13 mouse cellular contexts compared by ENCODE assay signal in the genomic region with DNA sequence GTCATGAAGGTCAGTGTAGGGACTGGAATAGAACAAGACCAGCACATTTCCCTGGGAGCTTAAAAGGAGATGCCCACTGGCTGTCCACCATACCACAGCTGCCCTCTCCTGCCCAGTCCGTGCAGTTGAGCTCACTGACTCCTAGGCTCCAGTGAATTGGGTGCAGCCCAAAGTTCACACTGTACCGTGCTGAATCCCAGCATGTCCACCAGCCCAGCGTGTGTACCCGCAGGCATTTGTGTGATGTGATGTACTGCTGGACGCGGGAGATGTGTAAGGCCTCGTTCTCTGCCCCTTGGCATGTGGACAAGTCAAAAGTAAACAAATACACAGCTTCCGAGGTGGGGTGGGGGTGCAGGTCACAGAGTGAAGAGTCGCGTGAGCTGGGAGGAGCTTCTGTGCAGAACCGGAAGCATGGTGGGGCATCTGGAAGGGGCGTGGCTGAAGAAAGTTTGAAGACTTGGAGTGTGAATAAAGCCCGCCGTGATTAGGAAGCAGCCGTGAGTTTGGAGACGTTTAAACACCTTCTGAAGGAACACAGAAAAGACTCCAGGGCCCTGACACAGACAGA.
A peak's percentile ranks its signal among the peaks of the same experiment; 100 is the strongest.
DNase-seq lines count a peak whose midpoint lies in the region; ATAC-seq and TF ChIP-seq lines count a peak whose summit lies in the region.
"Had no signal": no experiment of that assay in that cellular context is flagged by ENCODE, and none has a peak within 500 bp of the region (broad histone marks: within the 10 kb centered on the region; RNA-seq: fewer than 3 reads in every experiment).

No protein-coding gene starts in this region.

- no peaks in the 10 kb centered on the region for H3K36me3 ChIP-seq in midbrain, embryonic 11.5 days (ENCODE audit: control insufficient read depth, insufficient read depth, low read length)
- H3K36me3 ChIP-seq in midbrain, embryonic 16.5 days (ENCODE audit: control insufficient read depth, insufficient read depth, low read length): no peaks in the 10 kb centered on the region
- H3K36me3 ChIP-seq in lung, embryonic 14.5 days (ENCODE audit: insufficient read depth): no peaks in the 10 kb centered on the region

- no peaks in the 10 kb centered on the region for H3K27me3 ChIP-seq in midbrain, embryonic 11.5 days (ENCODE audit: control insufficient read depth, insufficient read depth, low read length)
- H3K27me3 ChIP-seq in midbrain, embryonic 16.5 days (ENCODE audit: control insufficient read depth, insufficient read depth, low read depth, low read length): no peaks in the 10 kb centered on the region
- no peaks in the 10 kb centered on the region for H3K27me3 ChIP-seq in lung, embryonic 14.5 days (ENCODE audit: insufficient read depth, low read length)

- no peak overlapping the region for H3K4me2 ChIP-seq in midbrain, embryonic 11.5 days
- H3K4me2 ChIP-seq in midbrain, embryonic 16.5 days (ENCODE audit: low read length): no peak overlapping the region
- peak overlapping the region; percentile 25; the same call in 1 of the 2 replicates for H3K4me2 ChIP-seq in lung, embryonic 14.5 days

- no peak for TF ChIP-seq CTCF in lung, embryonic 14.5 days (IDR thresholded peaks at IDR 0.05; ENCODE audit: low read depth)

- H3K9ac ChIP-seq in midbrain, embryonic 11.5 days (ENCODE audit: low read length): no peak overlapping the region
- H3K9ac ChIP-seq in midbrain, embryonic 16.5 days (ENCODE audit: low read depth, low read length): no peak overlapping the region
- H3K9ac ChIP-seq in lung, embryonic 14.5 days: no peak overlapping the region

- 82% methylated on average over 16 of the region's 16 CpGs for WGBS in midbrain, embryonic 11.5 days
- 77% methylated on average over 16 of the region's 16 CpGs for WGBS in midbrain, embryonic 16.5 days
- WGBS in lung, embryonic 14.5 days: 43% methylated on average over 16 of the region's 16 CpGs

- no peak for ATAC-seq in midbrain, embryonic 11.5 days (ENCODE audit: low FRiP score)
- ATAC-seq in midbrain, embryonic 16.5 days: no peak
- ATAC-seq in lung, embryonic 14.5 days (ENCODE audit: insufficient read depth): peak; percentile 31; the same call in 1 of the 2 replicates

- peak; percentile 93 for DNase-seq in heart, adult 11 months
- DNase-seq in heart, adult 8-10 months (ENCODE audit: low spot score): no peak
- peak; percentile 69 for DNase-seq in midbrain, embryonic 11.5 days (ENCODE audit: low spot score, missing footprints)
- peak; percentile 26 for DNase-seq in lung, embryonic 14.5 days
- DNase-seq in testis, postnatal 14 days (ENCODE audit: low spot score): peak; percentile 19
- DNase-seq in spleen, postnatal 14 days (ENCODE audit: low spot score in 2 of 2): no peak
- DNase-seq: cerebellum, adult 11-12 months; embryo, embryonic 11 days; heart, postnatal 4 days; kidney, adult 2 months; thymus, postnatal 14 days had no signal

- H3K9me3 ChIP-seq in midbrain, embryonic 11.5 days (ENCODE audit: control insufficient read depth, low read length): no peaks in the 10 kb centered on the region
- H3K9me3 ChIP-seq in midbrain, embryonic 16.5 days (replicated peaks; ENCODE audit: control insufficient read depth, low read length, poor library complexity, severe bottlenecking): no peaks in the 10 kb centered on the region
- H3K9me3 ChIP-seq in lung, embryonic 14.5 days (ENCODE audit: low read depth, low read length): no peaks in the 10 kb centered on the region

- peaks cover 3% of the 10 kb centered on the region; the same call in 1 of the 2 replicates for H3K4me1 ChIP-seq in midbrain, embryonic 11.5 days (ENCODE audit: control insufficient read depth, insufficient read depth, low read length)
- peaks cover 4% of the 10 kb centered on the region; the same call in 1 of the 2 replicates for H3K4me1 ChIP-seq in midbrain, embryonic 16.5 days (ENCODE audit: control insufficient read depth, insufficient read depth, low read length)
- no peaks in the 10 kb centered on the region for H3K4me1 ChIP-seq in lung, embryonic 14.5 days (ENCODE audit: insufficient read depth)

- H3K4me3 ChIP-seq in midbrain, embryonic 11.5 days (ENCODE audit: low read depth, low read length): no peak overlapping the region
- H3K4me3 ChIP-seq in midbrain, embryonic 16.5 days (ENCODE audit: low read depth, low read length): no peak overlapping the region
- no peak overlapping the region for H3K4me3 ChIP-seq in lung, embryonic 14.5 days (ENCODE audit: low read depth, low read length)
- H3K4me3 ChIP-seq: erythroblast, embryonic 14.5 days had no signal

- no peak overlapping the region for H3K27ac ChIP-seq in midbrain, embryonic 11.5 days (ENCODE audit: low read depth, low read length)
- H3K27ac ChIP-seq in midbrain, embryonic 16.5 days (ENCODE audit: low read length): no peak overlapping the region; the same call in 1 of the 2 replicates
- H3K27ac ChIP-seq in lung, embryonic 14.5 days (ENCODE audit: low read depth): no peak overlapping the region

Comparison
In these comparisons a context has a peak if more than half of its experiments do, and no peak if none do; other contexts are left out.
1. DNase-seq: peak in heart, adult 11 months (single experiment), midbrain, embryonic 11.5 days (single experiment), lung, embryonic 14.5 days (single experiment) and testis, postnatal 14 days (single experiment); none in heart, adult 8-10 months (single experiment) and spleen, postnatal 14 days (0 of 2).